Mouse (Mus musculus) telencephalon, adult 2 months (tissue): ENCODE measurements at regions not wholly inside any gene's neighbourhood (a gene's known extent, or its start where the extent isn't known, plus 50 kb on each side); places are given as distances from the start of the nearest gene placed in this dataset.
A peak's percentile ranks its signal among the peaks of the same experiment; 100 is the strongest.

ENCODE experiments used
- DNase-seq: peaks from one replicate; pipeline ENCODE4 v3.0.0-alpha.2; 2011; ENCODE audit warnings: low read depth, low spot score

- DNase-seq: no peak
Observed at GRCm38 (mm10) chr6:84441721-84442480, 151.8 kb downstream of the Cyp26b1 start.

DNA sequence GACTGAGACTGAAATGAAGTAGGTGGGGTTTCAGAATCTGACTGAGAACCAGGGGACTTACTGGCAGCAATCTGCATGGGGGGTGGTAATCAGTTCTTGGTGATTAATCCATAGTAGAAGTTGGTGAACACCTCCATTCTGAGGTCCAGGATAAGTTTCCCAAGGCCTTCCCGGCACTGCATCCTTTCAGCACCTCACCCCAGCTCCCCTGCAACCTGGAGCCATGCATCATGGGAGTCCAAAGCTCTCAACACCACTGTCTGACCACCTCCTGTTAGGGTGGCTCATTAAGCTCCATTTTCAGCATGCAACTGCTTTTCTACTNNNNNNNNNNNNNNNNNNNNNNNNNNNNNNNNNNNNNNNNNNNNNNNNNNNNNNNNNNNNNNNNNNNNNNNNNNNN lies 157.0 kb downstream of the Cyp26b1 start:
- no peak for DNase-seq

DNA sequence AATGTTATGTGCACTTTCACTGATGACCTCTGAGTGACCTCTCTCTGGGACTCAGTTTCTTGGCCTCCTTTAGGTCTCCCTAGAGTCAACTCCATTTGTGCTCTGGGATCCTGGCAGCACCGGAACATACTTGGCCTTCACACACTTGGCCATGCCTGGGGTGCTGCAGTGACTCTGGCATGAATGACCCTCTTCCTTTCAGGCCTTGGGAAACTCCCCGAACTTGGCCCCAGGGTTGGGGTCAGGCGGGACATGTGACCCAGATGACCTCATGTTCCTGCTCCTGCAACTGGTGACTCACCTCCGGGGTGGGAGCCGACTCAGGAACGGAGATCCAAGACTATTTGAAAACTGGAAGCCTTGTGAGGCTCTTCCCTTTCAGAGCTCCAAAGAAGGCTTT lies 159.2 kb downstream of the Cyp26b1 start:
- no peak for DNase-seq

GRCm38 (mm10) chr6:84431622-84431955 lies 162.1 kb downstream of the Cyp26b1 start:
- no peak for DNase-seq

- no peak for DNase-seq
Observed at GRCm38 (mm10) chr6:84430925-84431621, 162.6 kb downstream of the Cyp26b1 start.

DNA sequence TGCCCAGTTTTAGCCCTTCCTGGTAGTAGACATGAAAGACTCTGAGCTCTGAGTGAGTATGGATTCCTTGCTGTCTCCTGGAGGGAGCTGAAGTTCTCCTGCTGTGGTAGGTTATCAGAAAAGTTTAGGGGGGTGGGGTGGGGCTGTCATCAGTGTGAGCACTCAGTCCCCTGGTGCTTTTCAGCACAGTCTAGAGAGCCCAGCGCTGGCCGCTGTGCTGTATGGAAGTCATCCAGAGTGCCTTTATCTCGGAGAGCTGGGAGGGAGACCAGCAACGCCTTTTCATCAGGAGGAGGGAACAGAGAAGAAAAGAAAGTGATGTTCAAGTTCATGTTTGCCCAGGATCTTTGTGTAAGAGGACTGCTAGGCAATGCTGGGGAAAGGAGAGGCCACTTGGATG lies 163.6 kb downstream of the Cyp26b1 start:
- DNase-seq: no peak

- DNase-seq: peak; percentile 84
Observed at GRCm38 (mm10) chr6:84429247-84429646, 164.5 kb downstream of the Cyp26b1 start.

DNA sequence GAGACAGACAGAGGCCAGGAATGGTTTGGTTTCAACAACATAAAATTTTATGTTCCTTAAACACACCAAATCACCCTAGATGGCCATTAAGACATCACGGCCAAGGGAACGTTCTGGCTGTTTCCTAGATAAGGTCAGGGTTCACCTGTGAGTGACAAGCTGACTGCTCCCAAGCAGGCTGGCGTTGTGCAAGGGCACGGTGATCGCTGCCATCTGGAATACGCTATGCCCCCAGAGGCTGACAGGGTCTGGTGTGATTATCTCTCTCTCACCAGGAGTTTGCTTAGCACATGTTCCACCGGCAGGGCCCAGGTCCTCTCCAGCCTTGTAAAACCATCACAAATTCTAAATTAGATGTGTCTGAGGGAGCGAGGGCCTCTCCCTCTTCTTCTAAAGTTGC lies 167.0 kb downstream of the Cyp26b1 start:
- no peak for DNase-seq

- DNase-seq: no peak
Observed at GRCm38 (mm10) chr6:84425823-84426222, 167.9 kb downstream of the Cyp26b1 start.

DNA sequence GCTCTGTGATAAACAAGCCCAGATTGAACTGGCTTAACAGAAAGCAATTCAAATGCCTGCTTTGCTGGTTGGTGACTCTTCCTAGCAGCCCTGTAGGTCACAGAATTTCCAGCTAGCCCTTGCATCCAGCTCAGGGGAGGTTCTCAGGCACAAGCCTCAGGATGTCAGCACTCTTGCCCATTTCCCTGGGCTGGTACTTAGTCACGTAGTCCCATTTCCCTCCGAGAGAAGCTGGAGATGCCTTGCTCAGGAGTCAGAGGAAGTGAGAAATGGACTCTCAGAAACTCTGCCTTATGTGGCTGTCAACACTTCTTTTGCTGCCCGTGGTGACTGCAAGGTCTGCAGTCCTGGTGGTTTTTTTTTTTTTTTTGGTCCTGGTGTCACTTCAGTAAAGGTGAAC lies 170.8 kb downstream of the Cyp26b1 start:
- no peak for DNase-seq

GRCm38 (mm10) chr6:84419691-84420090 lies 174.0 kb downstream of the Cyp26b1 start:
- DNase-seq: no peak

DNA sequence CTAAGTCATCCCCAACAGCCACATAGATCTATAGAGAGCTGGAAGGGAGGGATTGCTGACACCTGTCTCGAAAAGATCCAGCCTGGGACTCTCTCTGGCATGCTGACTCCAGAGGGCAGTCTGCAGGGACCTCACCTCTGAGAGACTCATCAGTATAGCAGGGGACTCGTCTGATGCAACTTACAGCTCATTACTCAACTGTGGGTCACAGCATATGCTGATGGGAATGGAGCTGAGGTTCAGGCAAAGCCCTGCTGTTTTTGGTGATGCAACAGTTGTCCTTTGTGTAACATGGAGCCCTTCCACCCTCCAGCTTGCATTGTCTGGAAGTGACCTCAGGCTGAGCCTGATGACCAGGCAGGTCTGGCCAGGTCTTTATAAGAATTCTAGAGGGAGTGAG lies 174.4 kb downstream of the Cyp26b1 start:
- no peak for DNase-seq

DNA sequence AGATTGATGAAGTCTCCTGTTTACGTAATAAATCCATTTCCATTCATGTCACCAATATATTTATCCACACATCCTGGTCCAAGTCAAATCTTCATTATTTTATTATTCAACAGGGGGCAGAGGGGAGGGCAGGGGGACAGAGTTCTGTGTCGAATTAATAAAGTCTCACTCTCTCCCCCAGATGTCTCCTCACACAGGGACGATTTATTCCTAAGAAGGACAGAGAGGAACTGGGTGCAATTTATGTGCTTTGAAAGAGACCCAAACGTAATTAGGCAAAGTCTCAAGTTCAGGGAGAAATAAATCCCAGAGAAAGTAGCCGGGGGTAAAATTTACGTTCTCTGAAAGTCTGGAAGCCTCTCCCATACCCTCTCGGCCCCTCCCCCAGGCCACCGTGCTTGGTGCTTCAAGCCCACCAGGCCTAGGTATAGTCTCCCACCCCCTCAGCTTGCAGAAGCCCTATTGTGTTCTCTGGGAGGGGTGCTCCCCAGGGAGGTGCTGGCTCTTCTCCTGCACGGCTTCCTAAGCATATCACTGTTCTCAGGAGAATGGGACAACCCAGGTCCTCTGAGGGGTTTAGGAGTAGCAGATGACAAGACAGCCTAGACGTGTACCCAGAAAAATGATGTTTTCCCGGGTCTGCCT lies 176.6 kb downstream of the Cyp26b1 start:
- DNase-seq: no peak

GRCm38 (mm10) chr6:84414400-84414799 lies 179.3 kb downstream of the Cyp26b1 start:
- DNase-seq: no peak

DNA sequence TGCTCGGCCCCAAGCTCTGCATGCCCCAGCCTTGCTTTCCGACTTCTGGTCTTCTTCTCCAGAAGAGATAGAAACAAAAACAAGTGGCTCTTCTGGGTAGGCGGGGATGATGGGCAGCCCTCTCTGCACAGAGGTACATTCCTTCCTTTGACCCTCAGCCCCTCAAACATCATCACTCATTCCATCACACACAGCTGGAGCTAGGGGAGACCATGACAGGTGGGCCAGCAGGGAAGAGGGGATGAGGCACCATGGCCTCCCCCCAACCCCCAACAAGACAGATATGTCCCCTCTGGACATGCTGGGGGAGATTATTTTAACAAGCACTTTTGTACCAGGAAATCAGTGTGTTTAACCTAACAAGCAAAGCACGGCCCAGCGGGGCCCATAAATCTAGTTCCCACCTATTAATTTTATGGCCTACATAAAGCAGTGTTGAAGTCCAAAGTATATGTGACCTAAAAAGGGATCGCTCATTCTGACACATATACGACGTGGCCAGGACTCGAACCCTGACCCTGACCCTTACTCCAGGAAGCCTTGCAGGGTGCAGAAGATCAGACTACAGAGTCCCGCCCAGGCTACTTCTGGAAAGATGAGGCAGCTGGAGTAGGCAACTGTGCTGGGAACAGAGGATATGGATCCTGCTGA lies 183.7 kb downstream of the Cyp26b1 start:
- no peak for DNase-seq

DNA sequence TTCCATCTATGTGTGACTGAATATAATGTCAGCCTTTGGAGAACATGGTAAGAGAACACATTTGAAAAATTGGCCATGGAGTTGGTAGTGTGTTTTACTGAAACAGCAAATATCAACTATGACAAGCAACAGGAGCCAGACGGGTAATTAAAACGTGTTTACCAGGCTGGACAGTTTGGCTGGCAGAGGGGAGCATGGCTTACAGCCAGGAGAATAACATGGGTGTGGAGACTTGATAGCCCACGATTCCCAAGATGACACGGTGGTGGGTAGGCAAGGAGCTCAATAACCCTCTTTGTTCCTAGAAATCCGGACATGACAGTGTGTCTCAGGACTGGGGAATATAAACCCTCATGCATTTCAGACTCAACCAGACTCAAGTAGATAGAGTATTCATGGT lies 185.2 kb downstream of the Cyp26b1 start:
- no peak for DNase-seq

GRCm38 (mm10) chr6:84407773-84408172 lies 185.9 kb downstream of the Cyp26b1 start:
- no peak for DNase-seq

GRCm38 (mm10) chr6:84404695-84405094 lies 189.0 kb downstream of the Cyp26b1 start:
- DNase-seq: no peak

- no peak for DNase-seq
Observed at GRCm38 (mm10) chr6:84402431-84402830, 191.3 kb downstream of the Cyp26b1 start.

GRCm38 (mm10) chr6:84394496-84395090 lies 199.1 kb downstream of the Cyp26b1 start:
- no peak for DNase-seq

- DNase-seq: no peak
Observed at GRCm38 (mm10) chr6:84393519-84394231, 200.0 kb downstream of the Cyp26b1 start.
